Mouse (Mus musculus): Measurements from ENCODE around the gene Ogg1.
A peak's percentile ranks its signal among the peaks of the same experiment; 100 is the strongest.
"Not testable (repeated sequence)": the region's sequence is repeated elsewhere in the genome, so short reads cannot be mapped to it uniquely, and the experiment has no call there.

Gene Ogg1

DNA sequence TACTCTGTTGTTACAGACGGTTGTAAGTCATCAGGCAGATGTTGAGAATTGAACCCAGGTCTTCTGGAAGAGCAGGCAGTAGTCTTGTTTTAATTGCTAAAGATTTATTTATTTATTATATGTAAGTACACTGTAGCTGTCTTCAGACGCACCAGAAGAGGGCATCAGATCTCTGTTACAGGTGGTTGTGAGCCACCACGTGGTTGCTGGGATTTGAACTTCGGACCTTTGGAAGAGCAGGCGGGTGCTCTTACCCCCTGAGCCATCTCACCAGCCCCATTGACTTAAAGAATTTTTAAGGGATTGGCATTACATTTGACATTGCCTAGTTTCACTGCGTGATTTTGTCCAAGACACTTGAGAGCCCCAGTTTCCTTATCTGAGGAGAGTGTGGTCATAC lies 6.0 kb downstream of the Ogg1 start:
- DNase-seq = not testable (repeated sequence)

DNA sequence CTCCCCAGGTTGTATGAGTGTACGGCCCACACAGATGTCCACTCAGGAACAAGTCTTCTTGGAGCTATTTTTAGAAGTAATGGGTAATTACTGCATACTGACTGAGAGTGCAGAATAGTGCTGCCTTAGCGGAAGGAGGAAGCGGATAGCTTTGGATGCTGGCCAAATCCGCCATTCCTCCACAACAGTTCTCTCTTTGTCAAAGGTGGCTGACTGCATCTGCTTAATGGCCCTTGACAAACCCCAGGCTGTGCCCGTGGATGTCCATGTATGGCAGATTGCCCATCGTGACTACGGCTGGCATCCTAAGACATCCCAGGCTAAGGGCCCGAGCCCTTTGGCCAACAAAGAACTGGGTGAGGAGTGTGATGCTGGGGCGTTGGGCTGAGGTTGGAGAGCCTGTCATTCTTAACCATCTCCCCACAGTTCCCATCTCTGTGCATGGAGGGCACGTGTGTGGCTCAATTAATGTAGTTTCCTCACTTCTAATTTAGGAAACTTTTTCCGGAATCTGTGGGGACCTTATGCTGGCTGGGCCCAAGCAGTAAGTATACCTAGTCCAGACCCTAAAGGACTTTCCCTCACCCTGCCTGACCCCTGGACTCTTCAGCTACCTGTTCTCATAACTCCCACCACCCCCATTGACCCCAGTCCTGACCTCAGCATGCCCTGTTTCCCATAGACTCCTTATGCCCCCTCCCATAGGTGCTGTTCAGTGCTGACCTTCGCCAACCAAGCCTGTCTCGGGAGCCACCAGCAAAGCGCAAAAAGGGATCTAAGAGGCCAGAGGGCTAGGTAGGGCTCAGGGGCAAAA lies 6.6 kb downstream of the Ogg1 start:
- DNase-seq = peak; percentile 69 to 76

DNA sequence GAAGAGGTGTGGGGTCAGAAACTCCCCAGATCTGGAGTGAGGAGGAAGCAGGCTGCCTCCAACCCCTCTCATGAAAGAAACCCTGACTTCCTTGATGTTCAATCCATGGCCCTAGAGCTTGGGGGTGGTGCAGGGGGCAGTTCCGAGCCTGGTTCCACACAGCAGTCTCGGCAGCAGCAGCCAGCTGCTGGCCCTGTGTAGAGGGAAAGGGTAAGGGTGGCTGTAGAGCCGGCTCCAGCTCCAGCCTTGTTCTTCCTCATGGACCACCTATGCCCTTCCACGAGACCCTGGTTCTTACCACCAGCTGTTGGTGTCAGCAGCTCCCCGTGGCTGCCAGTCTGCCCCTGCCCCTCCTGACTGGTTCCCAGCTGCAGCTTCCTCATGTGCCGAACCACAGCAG lies 7.4 kb downstream of the Ogg1 start:
- no peak for DNase-seq

DNA sequence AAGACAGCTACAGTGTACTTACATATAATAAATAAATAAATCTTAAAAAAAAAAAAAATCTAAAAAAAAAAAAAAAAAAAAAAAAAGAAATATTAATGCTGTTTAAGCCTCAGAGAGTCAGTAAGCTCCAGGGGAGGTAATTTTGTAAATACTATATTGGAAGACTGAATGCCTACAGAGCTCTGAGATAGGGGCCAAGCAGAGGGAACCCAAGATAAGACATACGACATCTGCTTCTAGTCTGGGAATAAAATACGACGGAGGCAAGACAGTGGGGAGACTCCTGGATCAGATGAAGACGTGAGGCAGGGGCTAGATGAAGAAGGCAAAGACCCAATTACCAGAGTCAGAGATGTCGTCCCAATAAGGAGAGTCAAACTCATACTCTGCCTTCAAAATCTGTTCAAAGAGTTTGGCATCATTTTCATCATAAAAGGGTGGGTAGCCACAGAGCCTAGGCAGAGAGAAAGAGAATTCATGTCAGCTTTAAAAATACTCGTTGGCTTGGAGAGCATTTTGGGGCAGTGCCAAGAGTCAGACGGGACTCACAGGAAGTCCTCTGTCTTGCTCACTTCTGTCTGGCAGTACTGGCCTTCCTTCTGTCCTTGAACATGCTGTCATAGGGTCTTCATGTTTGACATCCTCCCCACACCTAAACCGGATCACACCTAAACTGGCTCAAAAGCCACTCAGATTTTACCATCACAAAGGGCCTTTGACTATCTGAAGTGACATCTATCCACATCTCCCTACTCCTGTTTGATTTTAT lies 10.3 kb downstream of the Ogg1 start:
- DNase-seq = no peak

DNA sequence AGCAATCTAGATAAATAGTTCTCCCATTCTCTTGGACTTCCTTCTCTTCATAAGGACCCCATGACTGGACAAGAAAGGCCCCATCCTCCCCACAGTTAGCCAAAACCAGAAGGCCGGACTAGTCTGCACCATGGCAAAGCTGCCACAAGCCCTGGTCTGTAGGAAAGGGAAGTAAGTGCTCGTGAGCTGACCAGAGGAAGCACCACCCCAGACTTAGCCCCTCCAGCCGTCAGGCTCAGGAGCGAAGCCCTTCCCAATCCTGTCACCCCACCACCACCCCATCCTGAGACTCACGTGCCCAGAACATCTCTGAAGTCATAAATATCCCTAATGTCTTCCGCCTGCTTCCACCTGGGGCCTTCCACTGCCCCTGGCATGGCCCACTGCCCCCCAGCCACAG lies 14.8 kb downstream of the Ogg1 start:
- peak; percentile 33 to 34 for DNase-seq

DNA sequence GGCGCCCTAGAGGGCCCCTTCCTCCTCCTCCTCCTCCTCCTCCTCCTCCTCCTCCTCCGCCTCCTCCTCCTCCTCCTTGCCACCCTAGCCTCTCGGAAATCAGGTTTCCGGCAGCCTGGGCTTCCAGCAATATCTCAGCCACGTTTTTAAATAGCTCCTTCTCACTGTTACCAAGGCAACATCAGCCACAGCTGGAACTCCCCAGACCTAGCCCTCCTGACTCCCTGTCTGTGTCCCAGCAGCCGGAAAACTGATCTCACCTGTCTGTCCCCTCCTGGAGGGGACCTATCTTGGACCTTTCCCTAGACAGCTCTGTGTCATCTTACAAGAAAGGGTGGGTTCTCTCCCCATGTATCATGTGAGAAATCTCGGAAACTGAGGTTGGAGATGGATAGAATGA lies 15.5 kb downstream of the Ogg1 start:
- no peak for DNase-seq

DNA sequence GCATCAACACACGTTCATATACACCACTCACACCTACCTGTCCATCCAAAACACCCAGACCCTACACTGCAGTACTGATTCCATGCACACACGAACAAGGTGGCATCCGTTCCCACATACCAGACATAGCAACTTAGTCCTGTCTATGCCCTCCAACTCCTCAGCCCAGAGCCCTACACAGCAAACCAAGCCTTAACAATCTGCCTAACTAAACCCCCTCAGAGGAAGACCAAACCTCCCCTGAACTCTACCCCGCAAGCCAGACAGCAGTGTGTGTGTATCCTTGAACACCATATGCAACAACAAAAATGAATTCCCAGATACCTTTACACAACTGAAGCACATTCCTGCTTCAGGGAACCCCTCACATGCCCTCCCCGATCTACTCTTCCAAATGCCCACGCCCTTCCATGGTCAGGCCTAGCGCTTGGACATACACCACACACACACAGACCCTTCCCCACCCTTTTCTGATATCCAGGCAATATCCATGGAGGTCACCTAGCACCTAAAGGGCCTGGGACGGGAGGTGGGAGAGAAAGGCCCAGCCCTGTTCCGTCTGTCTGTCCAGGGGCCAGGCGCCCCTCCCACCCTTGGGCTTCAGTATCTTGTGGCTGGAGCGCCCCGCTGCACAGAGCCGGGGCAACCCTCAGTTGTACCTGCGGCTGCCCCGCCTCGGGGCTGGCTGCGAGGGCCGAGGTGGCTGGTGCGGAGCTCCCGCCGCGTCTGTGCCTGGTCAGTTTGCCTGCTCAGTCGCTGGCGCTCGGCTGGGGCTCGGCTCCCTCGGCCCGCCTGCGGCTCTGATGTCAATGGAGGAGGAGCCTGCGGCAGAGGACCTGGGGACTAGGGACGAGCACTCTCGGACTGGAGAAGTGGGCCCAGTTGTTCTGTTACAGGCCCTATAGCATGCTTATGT lies 16.7 kb downstream of the Ogg1 start, which contains the start of gene Camk1:
Gene Camk1 (minus strand): TSS at position 808 of the 916 bp plus-strand sequence.
- peak; percentile 87 to 88 for DNase-seq

DNA sequence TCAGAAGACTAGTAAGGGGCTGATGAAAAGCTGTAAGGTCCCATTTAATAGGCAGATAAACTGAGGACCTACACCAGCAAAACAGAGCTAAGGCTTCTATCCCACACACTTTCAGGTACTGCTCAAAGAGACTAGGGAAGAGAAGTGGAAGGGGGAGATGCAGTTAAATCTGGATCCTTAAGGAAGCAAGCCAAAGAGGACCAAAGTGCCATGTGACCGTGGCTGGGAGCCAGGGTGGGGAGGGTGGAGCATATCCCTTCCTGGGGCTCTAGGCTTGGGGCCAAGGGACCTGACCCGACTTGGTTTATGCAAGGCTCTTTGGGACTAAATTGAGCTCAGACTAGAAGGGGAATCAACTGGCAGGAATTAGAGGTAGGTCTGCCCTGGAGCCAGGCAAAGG lies 17.5 kb downstream of the Ogg1 start:
- peak; percentile 85 to 92 for DNase-seq

DNA sequence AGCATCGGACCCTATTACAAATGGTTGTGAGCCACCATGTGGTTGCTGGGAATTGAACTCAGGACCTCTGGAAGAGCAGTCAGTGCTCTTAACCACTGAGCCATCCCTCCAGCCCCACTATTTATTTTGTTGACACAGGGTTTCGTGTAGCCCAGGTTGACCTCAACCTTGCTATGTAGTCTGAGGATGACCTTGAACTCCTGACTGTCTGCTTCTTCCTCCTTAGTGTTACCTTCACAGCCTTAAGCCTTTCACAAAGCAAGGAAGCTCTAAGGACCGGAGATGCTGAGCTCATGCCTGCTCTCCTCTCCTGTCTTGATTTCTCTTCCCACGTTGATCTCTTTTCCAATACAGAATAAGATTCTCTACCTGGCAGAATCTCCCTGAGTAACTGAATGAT lies 20.1 kb downstream of the Ogg1 start:
- DNase-seq = no peak

DNA sequence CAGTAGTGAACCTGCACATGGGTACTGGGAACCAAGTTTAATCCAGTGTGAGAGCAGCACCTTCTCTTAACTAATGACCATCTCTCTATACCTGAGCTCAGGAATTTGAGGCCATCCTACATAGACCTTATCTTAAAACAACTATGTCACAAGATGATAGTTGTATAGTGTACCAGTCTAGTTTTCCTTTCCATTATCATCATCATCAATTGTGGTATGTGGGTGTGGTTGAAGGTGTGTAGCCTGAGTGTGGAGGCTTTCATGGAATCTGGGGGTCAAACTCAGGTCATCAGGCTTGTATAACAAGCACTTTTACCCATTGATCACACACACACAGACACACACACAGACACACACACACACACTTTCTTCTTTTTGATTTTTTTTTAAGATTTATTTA lies 23.8 kb downstream of the Ogg1 start:
- DNase-seq = no peak

DNA sequence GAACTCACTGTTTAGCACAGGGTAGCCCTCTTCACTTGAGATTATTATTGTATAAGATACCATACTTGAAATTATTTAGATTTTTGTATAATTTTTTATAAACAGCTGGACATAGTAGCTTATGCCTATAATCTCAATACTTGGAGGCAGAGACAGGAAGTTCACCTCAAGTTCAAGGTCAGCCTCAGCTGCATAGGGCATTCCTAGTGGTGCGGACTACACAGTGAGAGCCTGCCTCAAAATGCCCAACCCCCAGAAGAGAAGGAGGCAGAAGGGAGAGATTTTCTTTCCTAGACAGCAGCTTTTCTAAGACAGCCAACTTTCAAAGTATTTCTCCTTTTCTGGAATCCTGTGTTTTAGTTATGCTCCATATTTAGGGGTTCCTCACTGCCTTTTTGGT lies 24.4 kb downstream of the Ogg1 start:
- DNase-seq = no peak

DNA sequence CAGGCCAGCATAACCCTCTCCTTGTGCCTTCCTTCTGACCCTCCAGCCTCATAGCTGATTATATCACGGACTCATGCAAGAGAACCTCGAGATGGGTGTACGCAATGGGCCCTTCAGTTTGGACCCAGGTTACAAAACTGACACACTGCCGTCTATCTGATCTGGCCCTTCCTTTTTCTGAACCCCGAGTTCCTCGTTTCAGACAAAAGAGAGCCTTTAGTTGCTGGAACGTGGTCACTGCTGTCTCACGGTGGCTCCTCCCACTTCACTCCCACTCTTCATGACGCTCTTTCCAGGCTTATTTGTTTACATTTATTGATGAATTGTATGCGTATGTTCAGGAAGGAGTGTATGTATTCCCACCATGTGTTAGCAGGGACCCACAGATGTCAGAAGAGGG lies 24.9 kb downstream of the Ogg1 start:
- DNase-seq = peak in 1 of 2 experiments; percentile 23

DNA sequence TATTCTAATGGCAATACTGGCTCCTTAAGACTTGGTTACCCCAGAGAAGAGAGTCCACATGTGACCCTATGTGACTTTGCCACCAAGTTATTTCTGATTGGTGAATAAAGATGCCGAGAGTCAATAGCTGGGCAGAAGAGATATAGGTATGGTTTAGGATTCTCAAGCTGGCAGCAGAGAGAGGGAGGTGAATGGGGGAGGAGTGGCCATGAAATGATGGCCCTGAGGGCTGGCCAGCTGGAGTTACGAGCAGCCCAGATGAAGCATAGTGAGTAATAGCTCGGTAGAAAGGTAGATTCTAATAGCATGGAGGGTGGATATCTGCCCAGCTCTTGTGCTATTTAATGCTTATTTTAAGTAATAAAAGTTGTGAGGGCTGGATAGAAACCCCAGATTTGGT lies 26.0 kb downstream of the Ogg1 start:
- DNase-seq = no peak

DNA sequence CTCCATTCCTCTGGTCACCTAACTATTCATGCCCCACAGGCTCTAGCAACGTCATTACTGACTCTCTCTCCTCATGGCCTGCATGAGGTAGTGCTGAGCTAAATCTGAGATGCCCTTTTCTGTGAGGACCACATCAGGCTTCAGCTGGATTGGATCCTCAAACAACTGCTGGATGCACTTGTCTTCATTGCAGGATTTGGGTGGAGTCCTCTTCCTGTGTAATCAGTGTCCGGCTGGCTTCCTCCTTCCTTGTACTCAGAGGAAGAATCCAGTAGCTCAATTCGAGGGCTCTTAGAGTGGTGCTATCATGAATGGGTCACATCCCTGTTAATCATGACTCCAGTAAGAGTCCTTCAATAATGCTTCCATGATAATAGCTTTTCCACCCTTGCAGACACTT lies 26.9 kb downstream of the Ogg1 start:
- DNase-seq = no peak

DNA sequence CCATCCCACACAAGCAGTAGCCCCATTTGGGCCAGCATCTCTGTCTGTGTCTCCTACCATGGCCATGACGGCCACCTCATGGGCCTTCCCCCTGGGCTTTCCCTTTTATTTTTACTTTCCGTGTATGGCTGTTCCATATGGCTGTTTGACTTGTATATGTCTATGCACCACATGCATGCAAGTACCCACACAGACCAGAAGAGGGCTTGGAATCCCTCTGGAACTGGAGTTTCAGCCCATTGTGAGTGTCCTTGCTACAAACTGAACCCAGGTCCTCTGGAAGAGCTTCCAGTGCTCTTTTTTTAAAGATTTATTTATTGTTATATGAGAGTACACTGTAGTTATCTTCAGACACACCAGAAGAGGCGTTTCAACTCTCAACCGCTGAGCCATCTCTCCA lies 34.7 kb downstream of the Ogg1 start:
- DNase-seq = no peak

DNA sequence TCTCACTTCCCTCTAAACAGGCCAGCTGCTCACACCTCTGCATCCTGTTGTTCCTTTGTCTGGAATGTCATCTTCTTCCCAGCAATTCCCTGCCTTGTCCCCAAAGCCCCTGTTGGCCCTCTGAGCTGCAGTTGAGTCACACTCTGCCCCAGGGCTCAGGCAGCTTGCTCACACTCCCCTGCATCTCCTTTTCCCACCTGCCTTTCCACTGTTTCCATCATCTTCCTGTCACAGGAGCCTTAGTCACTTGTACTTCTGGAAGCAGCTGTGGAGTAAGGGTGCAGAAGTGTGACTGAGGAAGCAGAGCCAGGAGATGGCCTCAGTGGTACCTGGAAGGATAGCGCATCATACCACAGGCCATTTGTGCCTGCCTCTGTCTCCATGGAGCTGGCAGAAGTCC lies 35.5 kb downstream of the Ogg1 start:
- DNase-seq = no peak

DNA sequence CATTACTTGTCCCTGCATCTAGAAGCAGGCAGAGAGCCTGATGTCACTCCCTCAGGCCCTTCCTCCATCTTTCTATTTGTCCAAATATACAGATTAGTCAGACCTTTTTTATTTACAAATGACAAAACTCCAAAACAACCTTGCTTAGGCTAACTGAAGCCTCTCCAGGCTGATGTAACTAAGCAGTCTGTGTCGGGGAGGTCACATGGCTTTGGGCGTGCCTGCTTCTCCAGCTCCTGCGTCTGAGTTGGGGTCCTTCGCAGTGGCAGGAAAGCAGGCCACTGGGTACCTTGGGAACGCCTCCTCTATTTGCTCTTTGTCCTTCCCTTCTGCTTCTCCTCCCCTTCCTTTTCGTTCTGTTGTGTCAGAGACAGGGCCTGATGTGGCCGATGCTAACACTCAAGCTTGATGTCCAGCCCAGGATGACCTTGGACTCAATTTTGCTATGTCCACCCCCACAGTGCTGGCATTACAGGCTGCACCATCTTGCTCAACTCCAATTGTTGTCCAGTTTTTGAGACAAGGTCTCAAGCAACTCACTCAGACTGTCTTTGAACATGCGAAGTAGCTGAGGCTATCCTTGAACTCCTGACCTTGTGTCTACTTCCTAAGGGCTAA lies 37.9 kb downstream of the Ogg1 start:
- DNase-seq = no peak

DNA sequence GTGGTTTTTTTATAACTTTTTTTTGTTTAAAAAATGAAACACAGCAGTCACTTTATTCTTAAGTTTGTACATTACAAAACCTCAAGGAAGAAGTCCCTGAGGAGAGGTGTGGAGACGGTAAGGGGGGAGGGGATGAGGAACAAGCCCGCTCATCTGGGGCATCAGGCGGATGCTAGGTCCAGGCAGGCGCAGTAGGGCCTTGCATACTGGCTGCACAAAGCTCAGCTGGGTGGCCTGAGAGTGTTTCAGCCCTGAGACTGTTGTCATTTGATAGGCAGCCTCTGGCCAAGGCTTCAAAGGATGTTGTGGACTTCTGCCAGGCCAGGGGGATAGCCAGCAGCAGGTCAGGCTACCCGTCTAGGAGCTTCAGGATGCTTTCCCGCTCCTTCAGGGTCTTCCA lies 39.9 kb downstream of the Ogg1 start:
- DNase-seq = no peak

DNA sequence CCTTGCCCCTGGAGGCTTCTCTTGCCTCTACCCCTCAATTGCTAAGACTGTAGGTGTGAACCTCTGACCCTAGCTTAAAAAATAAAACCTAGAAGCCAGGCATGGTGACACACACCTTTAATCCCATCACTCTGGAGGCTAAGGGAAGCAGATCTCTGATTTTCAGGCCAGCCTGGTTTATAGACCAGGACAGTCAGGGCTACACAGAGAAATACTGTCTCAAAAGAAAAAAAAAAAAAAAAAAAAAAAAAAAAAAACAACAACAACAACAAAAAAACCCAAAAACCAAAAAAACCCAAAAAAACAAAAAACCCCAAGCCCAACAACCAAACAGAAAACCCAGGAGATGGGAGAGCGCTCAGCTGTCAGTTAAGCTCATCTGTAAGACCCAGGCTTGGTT lies 40.8 kb downstream of the Ogg1 start:
- DNase-seq = no peak

DNA sequence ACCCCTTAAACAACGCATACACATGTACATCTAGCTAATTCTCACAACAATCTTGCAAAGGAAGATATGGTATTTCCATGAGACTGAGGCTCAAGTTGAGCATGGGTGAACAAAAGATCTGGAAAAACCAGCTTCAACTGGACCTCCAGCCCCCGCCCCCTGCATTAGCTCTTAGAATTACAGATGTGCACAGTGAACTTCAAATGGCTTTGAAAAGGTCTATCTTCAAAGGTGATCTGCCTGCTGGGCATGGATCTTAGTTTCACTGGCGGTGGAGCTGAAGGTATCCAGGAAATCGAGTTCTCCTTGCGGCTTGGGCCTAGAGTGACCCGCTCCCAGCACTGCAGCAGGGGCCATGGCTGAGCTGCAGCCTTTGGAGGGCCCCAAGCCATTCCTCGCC lies 41.4 kb downstream of the Ogg1 start:
- no peak for DNase-seq

DNA sequence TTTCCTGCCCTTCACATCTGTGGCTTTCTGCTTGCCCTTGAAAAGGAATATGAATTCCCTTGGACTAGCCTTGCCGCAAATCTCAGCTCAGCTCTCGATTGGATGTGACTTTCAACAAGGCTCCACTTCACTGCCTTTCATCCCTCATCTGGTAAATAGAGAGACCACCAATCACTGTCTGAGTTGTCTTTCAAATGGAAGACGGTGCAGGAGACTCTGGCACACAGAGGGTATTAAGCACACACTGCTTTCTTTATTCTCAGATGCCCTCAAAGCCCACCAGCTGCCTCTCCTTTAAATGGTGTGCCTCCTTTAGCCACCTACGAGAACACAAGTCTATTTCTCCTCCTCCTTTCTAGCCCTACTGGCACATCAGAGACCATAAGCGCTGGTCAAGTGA lies 41.8 kb downstream of the Ogg1 start:
- DNase-seq = no peak

DNA sequence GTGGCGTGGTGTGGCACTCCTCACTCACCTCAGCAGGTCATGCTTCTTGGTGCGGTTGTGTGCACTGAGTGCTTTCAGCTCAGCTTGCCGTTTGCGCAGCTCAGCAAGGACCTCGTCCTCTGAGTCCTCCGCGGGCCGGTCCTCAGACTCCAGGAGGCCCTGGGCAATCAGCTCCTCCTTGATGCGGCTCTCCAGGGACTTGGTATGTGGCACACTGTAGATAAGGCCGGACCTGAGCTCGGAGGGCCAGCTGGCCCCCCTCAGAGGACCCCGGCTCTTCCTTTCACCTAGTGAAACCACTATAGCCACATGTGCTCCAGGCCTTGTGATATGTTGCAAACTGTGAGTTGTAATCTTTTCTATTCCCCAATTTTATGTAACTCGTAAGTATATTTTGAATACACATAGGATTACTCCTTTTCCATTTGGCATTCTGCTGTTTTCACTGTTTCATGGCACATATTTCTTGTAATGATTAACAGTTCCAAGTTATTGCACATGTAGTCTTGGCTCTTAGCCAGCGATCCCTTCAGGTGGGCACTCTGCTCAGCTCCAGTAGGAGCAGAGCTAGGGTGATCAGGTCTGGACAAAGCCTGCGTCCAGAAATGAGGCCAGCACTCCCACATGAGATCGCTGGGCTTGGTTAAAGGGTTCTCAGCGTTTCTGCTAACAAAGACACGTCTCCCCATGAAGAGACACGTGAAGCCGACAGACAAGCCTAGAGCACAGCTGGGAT lies 43.6 kb downstream of the Ogg1 start:
- no peak for DNase-seq

Measured in lung, postnatal 4 days (tissue).